Mouse (Mus musculus) liver, embryonic 16.5 days (tissue): Measurements from ENCODE around the gene Mis12. TPM values are rescaled to one million over a fixed set of nuclear protein-coding genes. Genes with fewer than 3 reads are reported as not detected.

Experiments used
- ATAC-seq: fragments of 200-750 bp; cut with Nextera tagmentation; 2 replicates; pipeline ENCODE4 v1.8.0; 2017; ENCODE audit warnings: low read depth, mild to moderate bottlenecking, moderate number of reproducible peaks, moderate library complexity
- H3K27ac ChIP-seq: fragments of 300-500 bp; sonication (generic); 2 replicates; pipeline ENCODE4 v1.5.1; 2014; ENCODE audit warnings: mild to moderate bottlenecking, low read length
- H3K27me3 ChIP-seq: fragments of 300-500 bp; sonication (generic); 2 replicates; pipeline ENCODE4 v1.6.1; 2014; ENCODE audit warnings: low read depth, low read length, mixed read lengths; ENCODE audit not compliant: control insufficient read depth, insufficient read depth
- H3K36me3 ChIP-seq: fragments of 300-500 bp; sonication (generic); 2 replicates; pipeline ENCODE4 v1.6.1; 2014; ENCODE audit warnings: mild to moderate bottlenecking; ENCODE audit not compliant: control insufficient read depth, insufficient read depth
- H3K4me1 ChIP-seq: fragments of 300-500 bp; sonication (generic); 2 replicates; pipeline ENCODE4 v1.6.1; 2014; ENCODE audit warnings: low read depth, low read length, mixed read lengths; ENCODE audit not compliant: control insufficient read depth
- H3K4me2 ChIP-seq: fragments of 300-500 bp; sonication (generic); 2 replicates; pipeline ENCODE4 v1.6.1; 2014; ENCODE audit warnings: low read depth, low read length, mixed read lengths
- H3K4me3 ChIP-seq: fragments of 300-500 bp; sonication (generic); 2 replicates; pipeline ENCODE4 v1.5.1; 2014; ENCODE audit warnings: low read depth, mild to moderate bottlenecking, low read length
- H3K9ac ChIP-seq: fragments of 300-500 bp; sonication (generic); 2 replicates; pipeline ENCODE4 v1.6.1; 2014; ENCODE audit warnings: low read depth, low read length
- H3K9me3 ChIP-seq: fragments of 300-500 bp; sonication (generic); replicated peaks from 2 replicates; pipeline ENCODE4 v1.6.1; 2016; ENCODE audit warnings: low read length; ENCODE audit not compliant: control insufficient read depth
- WGBS: fragments of 180-500 bp; shearing (Covaris S2); extraction: QIAGEN DNeasy Blood & Tissue Kit; methylation state at CpG from one replicate; pipeline ENCODE4 v1.1.7; 2014; ENCODE audit not compliant: insufficient replicate concordance; 5-methylcytosine and 5-hydroxymethylcytosine counted together
- polyA plus RNA-seq: library from polyadenylated mRNA; unstranded; fragments of >200 nt; fragmentation: Nextera tagmentation; extraction: Ambion mirVana; gene quantifications from 2 replicates; pipeline ENCODE4 v1.2.1, GENCODE M21; 2015

The Mis12 gene
- polyA plus RNA-seq = 23.6 and 24.1 TPM in 2 replicates

DNA sequence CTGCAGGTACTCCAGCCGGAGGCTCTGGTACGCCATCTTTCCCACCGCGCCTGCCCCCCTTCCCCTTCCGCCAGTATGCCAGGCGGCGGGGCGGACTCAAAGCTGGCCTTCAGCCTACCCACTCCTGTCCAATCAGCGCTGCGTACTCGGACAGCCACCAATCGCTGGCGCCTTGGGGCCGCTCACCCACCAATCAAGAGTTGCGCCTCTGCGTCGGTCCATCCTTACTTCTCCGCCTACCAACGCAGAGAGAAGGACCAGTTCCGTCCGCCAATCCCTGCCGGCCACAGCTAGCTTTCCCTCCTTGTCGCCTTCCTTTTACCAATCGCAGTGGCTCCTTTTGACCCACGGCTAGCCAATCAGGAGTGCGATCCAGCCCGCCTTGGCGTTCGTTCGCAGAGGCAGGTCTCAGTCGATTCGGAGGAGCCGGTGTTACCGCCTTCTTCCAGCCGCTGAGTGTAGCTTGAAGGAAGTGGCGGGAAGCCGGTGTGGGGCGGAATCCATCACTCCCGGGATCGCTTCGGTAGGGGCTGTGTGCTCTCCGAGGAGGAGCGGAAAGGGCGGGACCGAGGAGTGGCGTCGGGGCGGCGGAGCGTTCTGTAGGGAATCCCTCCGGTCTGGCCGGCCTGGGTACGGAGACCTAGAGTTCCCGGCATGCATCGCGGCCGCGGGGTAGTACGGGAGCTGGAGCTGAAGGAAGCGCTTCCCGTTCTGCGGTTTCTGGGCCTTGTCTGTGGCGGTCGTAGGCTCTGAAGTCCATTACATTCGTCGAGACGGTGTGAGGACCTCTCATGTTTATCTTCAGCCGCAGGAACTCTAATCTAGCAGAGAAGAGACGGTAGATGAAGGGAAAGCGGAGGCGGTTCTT, at the start of gene Mis12, which contains the start of gene Derl2:
Gene Mis12 (plus strand): TSS at position 411 of the 868 bp plus-strand sequence.
Gene Derl2 (minus strand): TSS at position 641 of the 868 bp plus-strand sequence.
- Histone ChIP-seq H3K4me3 (peak within 1 kb of the TSS; percentile 100), H3K4me1 (peaks cover 22% of the 10 kb centered on the region), H3K27me3 (no peaks in the 10 kb centered on the region), H3K9me3 (no peaks in the 10 kb centered on the region), H3K27ac (peak within 1 kb of the TSS; percentile 93), H3K9ac (peak within 1 kb of the TSS; percentile 97), H3K36me3 (peaks cover 9% of the 10 kb centered on the region), H3K4me2 (peak within 1 kb of the TSS; percentile 84)
- under 1% methylated on average over 71 of the region's 71 CpGs for WGBS
- peak; percentile 96 for ATAC-seq

- under 1% methylated on average over 43 of the region's 43 CpGs for WGBS
- Histone ChIP-seq H3K4me1 (peaks cover 25% of the 10 kb centered on the region), H3K4me2 (peak within 1 kb of the TSS; percentile 92), H3K36me3 (peaks cover 47% of the 10 kb centered on the region), H3K4me3 (peak within 1 kb of the TSS; percentile 77), H3K9me3 (no peaks in the 10 kb centered on the region), H3K27me3 (no peaks in the 10 kb centered on the region), H3K27ac (peak within 1 kb of the TSS; percentile 99), H3K9ac (peak within 1 kb of the TSS; percentile 84)
- ATAC-seq = peak; percentile 92
These were observed 49.4 kb upstream of the Mis12 start, which contains the start of the genes Nup88 and Rpain for GRCm38 (mm10) chr11:70969821-70970559. Gene Nup88 (minus strand): TSS chr11:70969973. Gene Rpain (plus strand): TSS chr11:70970213.

DNA sequence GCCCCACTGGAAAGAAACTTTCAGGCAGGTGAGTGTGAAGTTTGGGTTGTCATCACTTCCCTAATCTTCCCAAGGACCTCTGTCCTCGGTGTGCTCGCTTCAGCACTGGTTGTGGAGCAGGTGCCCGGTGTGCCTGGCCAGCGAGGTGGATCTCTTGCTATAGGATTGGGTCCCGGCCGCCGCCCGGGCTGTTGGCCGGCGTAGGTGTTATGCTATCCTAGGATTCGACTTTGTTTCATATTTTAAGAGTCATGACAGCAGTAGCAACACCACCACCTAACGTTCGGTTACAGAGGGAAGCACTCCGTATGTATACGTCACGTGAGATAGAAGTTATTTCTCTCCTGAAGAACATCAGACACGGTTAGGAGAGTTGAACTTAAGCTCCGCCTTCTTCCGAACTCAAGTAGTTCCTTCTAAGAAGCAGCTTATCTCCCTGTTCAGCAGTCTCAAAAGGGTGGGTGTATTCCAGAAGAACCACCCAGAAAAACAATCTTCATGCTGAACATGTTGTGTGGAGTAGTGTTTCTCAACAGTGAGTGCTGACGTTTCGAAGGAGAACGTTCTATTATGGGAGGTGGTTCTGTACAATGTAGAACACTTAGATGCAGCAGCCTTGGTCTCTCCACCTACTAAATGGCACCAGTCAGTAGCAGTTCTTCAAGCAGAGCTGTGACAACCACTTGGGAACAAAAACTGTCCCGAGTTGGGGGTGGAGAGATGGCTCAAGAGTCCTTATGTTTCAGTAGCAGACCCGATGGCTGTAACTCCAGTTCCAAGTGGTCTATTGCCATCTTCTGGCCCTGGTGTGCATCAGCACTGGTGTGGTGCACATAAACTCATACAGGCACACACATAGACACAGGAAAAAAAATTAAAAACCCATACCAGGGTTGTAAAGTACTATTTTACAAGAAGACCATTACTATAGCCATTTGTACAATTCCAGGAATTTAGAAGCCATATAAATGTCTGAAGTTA, 48.6 kb upstream of the Mis12 start:
- H3K27me3 ChIP-seq = no peaks in the 10 kb centered on the region
- 7% methylated on average over 24 of the region's 24 CpGs for WGBS
- peaks cover 25% of the 10 kb centered on the region for H3K4me1 ChIP-seq
- no peaks in the 10 kb centered on the region for H3K9me3 ChIP-seq
- peak overlapping the region; percentile 77 for H3K4me3 ChIP-seq
- H3K27ac ChIP-seq = peak overlapping the region; percentile 99
- peak; percentile 59 for ATAC-seq
- peak overlapping the region; percentile 78 for H3K4me2 ChIP-seq
- H3K9ac ChIP-seq = peak overlapping the region; percentile 84
- peaks cover 52% of the 10 kb centered on the region for H3K36me3 ChIP-seq

DNA sequence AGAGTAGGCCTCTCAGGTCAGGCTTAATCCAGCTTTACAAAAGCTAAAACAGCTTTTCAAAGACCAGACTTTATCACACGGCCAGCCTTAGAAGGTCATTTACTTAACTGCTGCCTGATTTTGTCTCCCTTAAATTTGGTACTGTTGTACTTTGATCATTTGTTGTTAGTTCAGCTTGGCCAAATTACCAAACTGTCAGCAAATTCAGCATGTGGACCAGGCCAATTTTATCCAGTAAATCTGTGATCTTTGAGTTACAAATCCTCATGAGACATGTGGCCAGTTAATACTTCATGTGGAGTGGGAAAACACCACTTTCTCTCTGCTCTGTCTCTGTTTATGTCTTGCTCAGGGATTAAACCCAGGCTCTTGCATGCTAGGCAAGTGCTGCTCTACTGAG, 46.8 kb upstream of the Mis12 start:
- Histone ChIP-seq H3K36me3 (peaks cover 60% of the 10 kb centered on the region), H3K27ac (no peak overlapping the region; the same call in 1 of the 2 replicates), H3K4me3 (no peak overlapping the region; the same call in 1 of the 2 replicates), H3K9ac (no peak overlapping the region), H3K9me3 (no peaks in the 10 kb centered on the region), H3K4me2 (no peak overlapping the region), H3K27me3 (no peaks in the 10 kb centered on the region), H3K4me1 (peaks cover 25% of the 10 kb centered on the region)
- no peak for ATAC-seq
- 56% methylated on average over 1 of the region's 1 CpGs for WGBS

DNA sequence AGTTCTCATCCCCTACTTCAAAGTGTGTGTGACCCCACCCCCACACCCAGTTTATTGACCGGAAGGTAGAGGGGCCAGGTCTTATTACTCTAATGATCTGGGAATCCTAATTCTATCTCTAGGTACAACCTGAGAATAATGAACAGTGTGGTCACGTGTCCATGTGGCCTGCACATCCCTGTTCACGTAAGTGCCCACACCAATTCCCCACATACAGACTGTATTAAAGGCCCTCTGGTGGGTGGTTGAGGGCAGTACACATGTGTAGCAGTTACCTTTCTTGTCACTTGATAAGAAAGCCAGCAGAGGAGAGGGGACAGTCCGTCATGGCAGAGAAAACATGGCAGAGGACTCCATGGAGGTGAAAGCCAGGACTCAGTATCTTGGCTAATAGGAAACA, 45.5 kb upstream of the Mis12 start:
- Histone ChIP-seq H3K9ac (no peak overlapping the region), H3K36me3 (peaks cover 73% of the 10 kb centered on the region), H3K4me2 (no peak overlapping the region), H3K27me3 (no peaks in the 10 kb centered on the region), H3K4me3 (no peak overlapping the region), H3K4me1 (peaks cover 18% of the 10 kb centered on the region), H3K27ac (no peak overlapping the region), H3K9me3 (no peaks in the 10 kb centered on the region)
- WGBS = 65% methylated on average over 4 of the region's 4 CpGs
- ATAC-seq = no peak

GRCm38 (mm10) chr11:70975193-70975592, 44.2 kb upstream of the Mis12 start:
- no peaks in the 10 kb centered on the region for H3K27me3 ChIP-seq
- no peak overlapping the region for H3K9ac ChIP-seq
- H3K27ac ChIP-seq = peak overlapping the region; percentile 27; the same call in 1 of the 2 replicates
- H3K4me2 ChIP-seq = no peak overlapping the region
- peaks cover 14% of the 10 kb centered on the region for H3K4me1 ChIP-seq
- H3K4me3 ChIP-seq = no peak overlapping the region
- no peaks in the 10 kb centered on the region for H3K9me3 ChIP-seq
- no peak for ATAC-seq
- H3K36me3 ChIP-seq = peaks cover 84% of the 10 kb centered on the region
- WGBS = 45% methylated on average over 2 of the region's 2 CpGs

- 80% methylated on average over 6 of the region's 6 CpGs for WGBS
These were observed 42.1 kb upstream of the Mis12 start for GRCm38 (mm10) chr11:70977293-70977692.

GRCm38 (mm10) chr11:70980232-70980631, 39.2 kb upstream of the Mis12 start:
- Histone ChIP-seq H3K27ac (no peak overlapping the region), H3K4me3 (no peak overlapping the region), H3K4me2 (no peak overlapping the region), H3K9ac (no peak overlapping the region), H3K27me3 (no peaks in the 10 kb centered on the region), H3K36me3 (peaks cover 49% of the 10 kb centered on the region), H3K4me1 (peaks cover 20% of the 10 kb centered on the region), H3K9me3 (no peaks in the 10 kb centered on the region)
- no peak for ATAC-seq
- WGBS = 77% methylated on average over 6 of the region's 6 CpGs

More at GRCm38 (mm10) chr11:70977293-70977692, 42.1 kb upstream of the Mis12 start:
- H3K27ac ChIP-seq = no peak overlapping the region
- peaks cover 77% of the 10 kb centered on the region for H3K36me3 ChIP-seq
- H3K4me1 ChIP-seq = peaks cover 19% of the 10 kb centered on the region
- H3K9me3 ChIP-seq = no peaks in the 10 kb centered on the region
- H3K27me3 ChIP-seq = no peaks in the 10 kb centered on the region
- H3K4me3 ChIP-seq = no peak overlapping the region
- H3K9ac ChIP-seq = no peak overlapping the region
- ATAC-seq = no peak
- H3K4me2 ChIP-seq = no peak overlapping the region
